Comparison of ENCODE assay signal across 17 mouse cellular contexts in the genomic region with DNA sequence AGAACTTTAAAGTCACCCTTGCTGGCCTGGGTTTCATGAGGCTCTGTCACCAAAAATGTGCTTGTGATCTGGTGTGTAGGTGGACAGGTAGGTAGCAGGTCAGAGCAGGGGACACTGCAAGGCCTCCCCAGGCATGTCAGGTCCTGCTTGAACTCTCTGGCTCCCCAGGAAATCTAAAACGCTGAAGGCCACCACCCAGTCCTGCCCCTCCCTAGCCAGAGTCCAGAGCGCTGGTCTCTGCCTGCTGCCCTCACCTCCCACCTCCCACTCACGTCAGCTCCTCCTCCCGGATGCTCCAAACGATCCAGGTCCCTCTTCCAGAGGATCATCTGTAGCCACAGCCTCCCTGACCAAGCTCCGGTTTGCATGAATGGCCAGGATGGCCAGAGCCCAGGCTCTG. TPM values are rescaled to one million over a fixed set of nuclear protein-coding genes. Genes with fewer than 3 reads are reported as not detected.
DNase-seq lines count a peak whose midpoint lies in the region; ATAC-seq lines count a peak whose summit lies in the region.
"Had no signal": no experiment of that assay in that cellular context is flagged by ENCODE, and none has a peak within 500 bp of the region (broad histone marks: within the 10 kb centered on the region; RNA-seq: fewer than 3 reads in every experiment).

No protein-coding gene starts in this region.

- 0 out of 2 replicates have a peak overlapping the region, but pooled peaks have one; percentile 5 for H3K9ac ChIP-seq in heart, embryonic 11.5 days (ENCODE audit: low read depth, low read length)
- peak overlapping the region; percentile 22; the same call in 1 of the 2 replicates for H3K9ac ChIP-seq in lung, embryonic 16.5 days (ENCODE audit: low read length)
- H3K9ac ChIP-seq in liver, embryonic 13.5 days = no peak overlapping the region
- H3K9ac ChIP-seq: forebrain, embryonic 13.5 days; hindbrain, embryonic 15.5 days; midbrain, embryonic 13.5 days had no signal

- no peak overlapping the region for H3K4me3 ChIP-seq in heart, embryonic 11.5 days (ENCODE audit: low read depth, low read length)
- H3K4me3 ChIP-seq in lung, embryonic 16.5 days (ENCODE audit: low read length) = no peak overlapping the region
- no peak overlapping the region for H3K4me3 ChIP-seq in liver, embryonic 13.5 days (replicated peaks)
- no peak overlapping the region for H3K4me3 ChIP-seq in hindbrain, embryonic 10.5 days
- H3K4me3 ChIP-seq: forebrain, embryonic 13.5 days; hindbrain, embryonic 15.5 days; midbrain, embryonic 13.5 days had no signal

- no peaks in the 10 kb centered on the region; the same call in 1 of the 2 replicates for H3K27me3 ChIP-seq in heart, embryonic 11.5 days (ENCODE audit: control insufficient read depth, insufficient read depth, low read length)
- no peaks in the 10 kb centered on the region for H3K27me3 ChIP-seq in lung, embryonic 16.5 days (ENCODE audit: control insufficient read depth, insufficient read depth, low read depth, low read length)
- H3K27me3 ChIP-seq in liver, embryonic 13.5 days = peaks cover 13% of the 10 kb centered on the region; the same call in 1 of the 2 replicates
- peaks cover 39% of the 10 kb centered on the region for H3K27me3 ChIP-seq in hindbrain, embryonic 10.5 days (ENCODE audit: insufficient read depth, poor library complexity, severe bottlenecking)

- no peaks in the 10 kb centered on the region for H3K9me3 ChIP-seq in heart, embryonic 11.5 days (replicated peaks; ENCODE audit: control insufficient read depth, low read length)
- H3K9me3 ChIP-seq in lung, embryonic 16.5 days (ENCODE audit: control insufficient read depth, low read length) = no peaks in the 10 kb centered on the region
- no peaks in the 10 kb centered on the region for H3K9me3 ChIP-seq in liver, embryonic 13.5 days (replicated peaks)
- no peaks in the 10 kb centered on the region for H3K9me3 ChIP-seq in hindbrain, embryonic 10.5 days
- H3K9me3 ChIP-seq: forebrain, embryonic 13.5 days; hindbrain, embryonic 15.5 days; midbrain, embryonic 13.5 days had no signal

- WGBS in heart, embryonic 11.5 days (ENCODE audit: insufficient replicate concordance) = 42% methylated on average over 6 of the region's 6 CpGs
- 52% methylated on average over 6 of the region's 6 CpGs for WGBS in lung, embryonic 16.5 days
- WGBS in liver, embryonic 13.5 days (ENCODE audit: insufficient replicate concordance) = 56% methylated on average over 6 of the region's 6 CpGs
- 62% methylated on average over 6 of the region's 6 CpGs for WGBS in hindbrain, embryonic 10.5 days

- no peak for ATAC-seq in heart, embryonic 11.5 days (replicated peaks; ENCODE audit: insufficient number of reproducible peaks, low FRiP score, low TSS enrichment)
- no peak for ATAC-seq in lung, embryonic 16.5 days (ENCODE audit: low read depth)
- ATAC-seq in liver, embryonic 13.5 days (ENCODE audit: low read depth) = 0 out of 2 replicates have a peak, but pooled peaks have one; percentile 30
- ATAC-seq in cerebellum, adult (ENCODE audit: insufficient number of reproducible peaks, low FRiP score, low TSS enrichment) = no peak
- ATAC-seq: forebrain, embryonic 13.5 days; midbrain, embryonic 13.5 days had no signal

- no peak overlapping the region for H3K4me2 ChIP-seq in heart, embryonic 11.5 days
- H3K4me2 ChIP-seq in lung, embryonic 16.5 days (ENCODE audit: low read depth, low read length) = no peak overlapping the region
- no peak overlapping the region for H3K4me2 ChIP-seq in liver, embryonic 13.5 days

- DNase-seq in heart, adult 18-20 months = no peak
- no peak for DNase-seq in lung, postnatal 4 days
- no peak for DNase-seq in liver, embryonic 13.5 days
- peak; percentile 35 to 56 for DNase-seq in urinary bladder, postnatal 36 days (ENCODE audit: low spot score in 2 of 2)
- no peak for DNase-seq in hindbrain, embryonic 10.5 days (ENCODE audit: low spot score)
- DNase-seq: cerebellum, postnatal 10 days; gastrocnemius, postnatal 36 days; kidney, adult 8-10 months; layer of hippocampus, postnatal 36 days; lung, adult 18-20 months; thymus, postnatal 4 days had no signal

- H3K4me1 ChIP-seq in heart, embryonic 11.5 days (ENCODE audit: control insufficient read depth, insufficient read depth, low read length) = peaks cover 36% of the 10 kb centered on the region
- peaks cover 35% of the 10 kb centered on the region for H3K4me1 ChIP-seq in lung, embryonic 16.5 days (replicated peaks; ENCODE audit: control insufficient read depth, insufficient read depth, low read length)
- peaks cover 46% of the 10 kb centered on the region for H3K4me1 ChIP-seq in liver, embryonic 13.5 days (replicated peaks)
- H3K4me1 ChIP-seq in hindbrain, embryonic 10.5 days (replicated peaks) = peaks cover 31% of the 10 kb centered on the region

- H3K36me3 ChIP-seq in heart, embryonic 11.5 days (ENCODE audit: control insufficient read depth, insufficient read depth, low read length) = no peaks in the 10 kb centered on the region
- no peaks in the 10 kb centered on the region for H3K36me3 ChIP-seq in lung, embryonic 16.5 days (ENCODE audit: control insufficient read depth, insufficient read depth, low read length)
- H3K36me3 ChIP-seq in liver, embryonic 13.5 days = no peaks in the 10 kb centered on the region
- no peaks in the 10 kb centered on the region for H3K36me3 ChIP-seq in hindbrain, embryonic 10.5 days
- H3K36me3 ChIP-seq: hindbrain, embryonic 15.5 days; midbrain, embryonic 13.5 days had no signal

- peak overlapping the region; percentile 41 for H3K27ac ChIP-seq in heart, embryonic 11.5 days (ENCODE audit: low read depth, low read length)
- H3K27ac ChIP-seq in lung, embryonic 16.5 days (ENCODE audit: low read length) = peak overlapping the region; percentile 83
- peak overlapping the region; percentile 66 for H3K27ac ChIP-seq in liver, embryonic 13.5 days
- no peak overlapping the region for H3K27ac ChIP-seq in hindbrain, embryonic 10.5 days
- H3K27ac ChIP-seq: forebrain, embryonic 13.5 days; hindbrain, embryonic 15.5 days; midbrain, embryonic 13.5 days had no signal

RNA-seq across cellular contexts. Expression of a gene that starts 43.0 kb away (rescaled TPM):
- polyA plus RNA-seq in heart, embryonic 11.5 days (2014; fragmentation: Nextera tagmentation; extraction: Ambion mirVana) = 43.5 and 46.7 TPM in 2 replicates
- 10 to 100 TPM; 16.4 to 19.8 TPM for total RNA-seq in heart, adult 18-20 months (2021)
- 56.3 and 73.3 TPM in 2 replicates for polyA plus RNA-seq in lung, embryonic 16.5 days (2015; fragmentation: Nextera tagmentation; extraction: Ambion mirVana)
- 35.3 and 43.9 TPM in 2 replicates for polyA plus RNA-seq in liver, embryonic 13.5 days (2015; fragmentation: Nextera tagmentation; extraction: Ambion mirVana)
- 75.9 and 86.1 TPM in 2 replicates for polyA plus RNA-seq in hindbrain, embryonic 10.5 days (2016; fragmentation: Nextera tagmentation; extraction: Ambion mirVana)

Comparison
In these comparisons a context has a peak if more than half of its experiments do, and no peak if none do; other contexts are left out.
1. DNase-seq: peak in urinary bladder, postnatal 36 days (2 of 2); none in heart, adult 18-20 months (0 of 2), lung, postnatal 4 days (0 of 2), liver, embryonic 13.5 days (single experiment) and hindbrain, embryonic 10.5 days (single experiment).